Comparison of ENCODE assay signal across 9 mouse cellular contexts in the genomic region with DNA sequence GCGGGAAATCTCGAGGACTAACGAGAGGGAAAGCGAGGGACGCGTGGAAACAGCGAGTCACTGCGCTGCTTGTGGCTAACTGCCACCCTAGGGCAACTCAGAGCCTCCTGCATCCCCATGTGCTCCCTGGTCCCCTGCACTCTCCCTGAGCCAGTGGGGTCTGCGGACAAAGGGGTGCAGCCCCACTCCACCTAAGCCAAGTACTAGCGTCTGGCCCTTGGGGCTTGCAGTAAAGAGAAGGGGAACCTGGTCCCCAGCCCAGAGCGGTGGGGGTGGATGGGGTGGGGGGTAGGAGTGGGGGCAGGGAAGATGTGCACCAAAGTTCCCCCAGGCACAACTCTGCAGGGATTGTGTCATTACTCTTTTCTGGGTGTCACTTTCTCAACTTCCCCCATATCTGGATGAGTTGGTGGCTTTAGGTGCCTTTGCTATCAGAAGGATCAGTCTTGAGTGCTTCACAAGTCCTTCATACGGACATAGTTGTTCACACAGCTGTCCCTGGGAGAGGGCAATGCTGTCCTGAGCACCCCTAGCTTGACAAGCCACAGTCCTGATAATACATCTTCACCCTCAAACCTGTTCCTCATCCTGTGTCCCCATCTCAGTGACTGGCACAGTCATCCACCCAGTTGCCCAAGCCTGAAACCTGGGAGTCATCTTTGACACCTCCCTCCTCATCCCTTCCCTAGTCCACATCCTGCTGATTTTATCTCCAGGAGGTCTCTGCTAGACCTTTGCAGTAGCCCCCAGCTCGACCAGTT. TPM values are rescaled to one million over a fixed set of nuclear protein-coding genes. Genes with fewer than 3 reads are reported as not detected.
DNase-seq lines count a peak whose midpoint lies in the region; ATAC-seq and TF ChIP-seq lines count a peak whose summit lies in the region.
"Had no signal": no experiment of that assay in that cellular context is flagged by ENCODE, and none has a peak within 500 bp of the region (broad histone marks: within the 10 kb centered on the region; RNA-seq: fewer than 3 reads in every experiment).

No protein-coding gene starts in this region.

- H3K27ac ChIP-seq in heart, embryonic 10.5 days, result no peak overlapping the region
- no peak overlapping the region for H3K27ac ChIP-seq in testis, adult 2 months (ENCODE audit: control insufficient read depth, insufficient read depth, low read depth, low read length)
- H3K27ac ChIP-seq in liver, embryonic 14.5 days, result no peak overlapping the region

- DNase-seq in heart, embryonic 10.5 days (ENCODE audit: low spot score), result no peak
- no peak for DNase-seq in heart, postnatal 4 days
- DNase-seq in testis, postnatal 10 days (ENCODE audit: low spot score), result no peak
- no peak for DNase-seq in liver, embryonic 14.5 days (ENCODE audit: low read depth in 3 of 3, low spot score in 3 of 3)
- DNase-seq in urinary bladder, postnatal 10 days (ENCODE audit: low spot score), result no peak
- DNase-seq in left cerebral cortex, postnatal 36 days (ENCODE audit: low spot score in 2 of 2), result no peak
- no peak for DNase-seq in left cerebral cortex, postnatal 25 days (ENCODE audit: low spot score in 2 of 2)

- H3K36me3 ChIP-seq in heart, embryonic 10.5 days, result peaks cover 3% of the 10 kb centered on the region; the same call in 1 of the 2 replicates
- 0 out of 2 replicates have a peak, but pooled peaks cover 1% of the 10 kb centered on the region for H3K36me3 ChIP-seq in testis, adult 2 months (ENCODE audit: control insufficient read depth, insufficient read depth, low read length)
- no peaks in the 10 kb centered on the region for H3K36me3 ChIP-seq in liver, embryonic 14.5 days (replicated peaks; ENCODE audit: control insufficient read depth, insufficient read depth, low read depth)

- H3K9ac ChIP-seq in liver, embryonic 14.5 days (replicated peaks), result peak overlapping the region; percentile 7

- intact Hi-C loops in left cerebral cortex, postnatal 36 days (cut with DNase I), result no loop called here
- intact Hi-C loops in left cerebral cortex, postnatal 25 days (cut with DNase I), result no loop called here

- H3K27me3 ChIP-seq in heart, embryonic 10.5 days (ENCODE audit: insufficient read depth, poor library complexity, severe bottlenecking), result 0 out of 2 replicates have a peak, but pooled peaks cover 7% of the 10 kb centered on the region
- H3K27me3 ChIP-seq in testis, adult 2 months (ENCODE audit: control insufficient read depth, insufficient read depth, low read length), result no peaks in the 10 kb centered on the region
- H3K27me3 ChIP-seq in liver, embryonic 14.5 days (ENCODE audit: control insufficient read depth, insufficient read depth, low read length), result no peaks in the 10 kb centered on the region

- peaks cover 13% of the 10 kb centered on the region for H3K4me1 ChIP-seq in heart, embryonic 10.5 days
- peaks cover 3% of the 10 kb centered on the region for H3K4me1 ChIP-seq in testis, adult 2 months (ENCODE audit: control insufficient read depth, insufficient read depth, low read length)
- H3K4me1 ChIP-seq in liver, embryonic 14.5 days (replicated peaks; ENCODE audit: control insufficient read depth in 2 of 2, insufficient read depth in 2 of 2, low read length in 1 of 2), result peaks cover 14% of the 10 kb centered on the region in 2 experiments

- H3K4me2 ChIP-seq in liver, embryonic 14.5 days (ENCODE audit: low read depth), result peak overlapping the region; percentile 69

- TF ChIP-seq POLR2A in testis, adult 2 months (IDR thresholded peaks at IDR 0.05; ENCODE audit: control insufficient read depth, low read depth, low read length), result no peak

- H3K9me3 ChIP-seq in heart, embryonic 10.5 days, result no peaks in the 10 kb centered on the region
- no peaks in the 10 kb centered on the region for H3K9me3 ChIP-seq in liver, embryonic 14.5 days (ENCODE audit: control insufficient read depth, low read length)

- no peak for TF ChIP-seq CTCF in testis, adult 2 months (IDR thresholded peaks at IDR 0.05; ENCODE audit: control insufficient read depth, insufficient read depth, insufficient replicate concordance, low read depth, low read length)
- no peak for TF ChIP-seq CTCF in liver, embryonic 14.5 days (IDR thresholded peaks at IDR 0.05; ENCODE audit: low read depth)

- no peak for TF ChIP-seq EP300 in liver, embryonic 14.5 days (IDR thresholded peaks at IDR 0.05; ENCODE audit: low read depth)

- 19% methylated on average over 13 of the region's 13 CpGs for WGBS in heart, embryonic 10.5 days
- 30% methylated on average over 13 of the region's 13 CpGs for WGBS in liver, embryonic 14.5 days (ENCODE audit: insufficient replicate concordance)

- peak overlapping the region; percentile 48 for H3K4me3 ChIP-seq in heart, embryonic 10.5 days
- peak overlapping the region; percentile 31; the same call in 1 of the 2 replicates for H3K4me3 ChIP-seq in testis, adult 2 months (ENCODE audit: control insufficient read depth, low read depth, low read length)
- peak overlapping the region in 1 of 2 experiments; percentile 21; a peak in 1 of 4 replicates for H3K4me3 ChIP-seq in liver, embryonic 14.5 days (ENCODE audit: insufficient read depth in 1 of 2, low read depth in 2 of 2, low read length in 2 of 2)

- ATAC-seq in liver, embryonic 14.5 days (ENCODE audit: insufficient read depth), result peak; percentile 27
- ATAC-seq: inflammation-experienced regulatory T-cells, adult 6 months had no signal

RNA-seq across cellular contexts. Expression of a gene that starts 11.9 kb away (rescaled TPM):
- 9.4 and 10.7 TPM in 2 replicates for polyA plus RNA-seq in heart, embryonic 10.5 days (2016; fragmentation: Nextera tagmentation; extraction: Ambion mirVana)
- total RNA-seq in heart, postnatal 4 days (2021), result 1 to 10 TPM; 3.3 to 4.1 TPM
- 179 and 183 TPM in 2 replicates for polyA plus RNA-seq in testis, adult 2 months (2012; rRNA removed)
- polyA plus RNA-seq in liver, embryonic 14.5 days (2012; rRNA removed), result 8.7 and 11.7 TPM in 2 replicates
- polyA plus RNA-seq in liver, embryonic 14.5 days (2014; fragmentation: Nextera tagmentation; extraction: Ambion mirVana), result 13.6 and 15.4 TPM in 2 replicates
- total RNA-seq in left cerebral cortex, postnatal 36 days (2021), result 1 to 10 TPM; 3.1 TPM
- 1 to 10 TPM; 2.0 to 3.9 TPM for total RNA-seq in left cerebral cortex, postnatal 25 days (2021)
